Mouse (Mus musculus): ENCODE data around the gene Apopt1.

The Apopt1 gene

DNA sequence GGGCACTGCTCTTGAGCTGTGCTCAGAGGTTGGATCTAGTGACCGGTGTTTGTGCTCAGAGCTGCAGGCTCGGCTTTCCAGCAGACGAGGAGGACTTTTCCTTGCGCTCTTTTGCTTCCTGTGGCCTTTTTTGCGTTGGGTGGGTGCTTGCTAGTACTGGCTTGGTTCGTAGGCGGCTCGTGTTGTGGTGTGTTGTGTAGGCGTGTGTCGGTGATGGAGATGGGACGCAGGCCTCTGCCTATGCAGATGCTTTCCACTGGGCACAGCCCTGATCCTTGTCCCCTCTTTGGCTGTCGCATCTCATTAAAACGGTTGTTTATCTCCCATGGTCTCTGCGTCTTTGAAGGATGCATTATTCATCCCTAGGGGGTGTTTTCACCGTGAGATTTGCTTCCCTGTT, 61.8 kb downstream of the Apopt1 start:
- no peak for DNase-seq

DNA sequence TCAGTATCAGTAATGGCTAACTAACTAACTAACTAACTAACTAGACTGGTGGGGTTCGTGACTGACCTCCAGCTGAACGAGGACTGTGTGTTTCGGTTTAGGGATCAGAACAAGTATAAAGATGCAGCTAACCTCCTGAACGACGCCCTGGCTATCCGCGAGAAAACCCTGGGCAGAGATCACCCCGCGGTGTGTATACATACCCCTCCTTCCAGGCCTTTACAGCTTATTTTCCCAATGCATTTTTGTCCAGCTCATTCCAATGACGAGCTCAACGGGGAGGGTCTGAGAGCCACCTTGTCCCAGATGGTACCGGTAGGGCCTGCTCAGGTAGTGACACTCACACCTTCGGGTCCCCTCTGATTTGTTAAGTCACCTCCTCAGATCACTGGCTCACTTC, 64.9 kb downstream of the Apopt1 start:
- no peak for DNase-seq

DNA sequence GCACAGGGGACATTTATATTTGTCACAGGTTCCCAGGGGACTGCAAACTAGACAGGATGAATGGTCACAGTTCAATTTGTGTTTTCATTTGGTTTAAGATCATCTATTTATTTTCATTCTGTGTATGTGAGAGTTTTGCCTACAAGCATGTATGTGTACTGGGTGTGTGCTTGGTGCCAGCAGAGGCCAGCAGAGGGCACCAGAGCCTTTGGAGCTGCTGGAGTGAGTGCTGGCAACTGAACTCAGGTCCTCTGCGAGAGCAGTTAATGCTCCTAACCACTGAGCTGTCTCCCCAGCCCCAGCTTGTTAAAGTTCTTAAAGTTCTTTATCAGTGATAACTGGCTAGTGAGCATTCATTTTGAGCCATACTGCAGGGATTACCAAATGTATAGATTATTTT, 66.5 kb downstream of the Apopt1 start:
- DNase-seq, result no peak

DNA sequence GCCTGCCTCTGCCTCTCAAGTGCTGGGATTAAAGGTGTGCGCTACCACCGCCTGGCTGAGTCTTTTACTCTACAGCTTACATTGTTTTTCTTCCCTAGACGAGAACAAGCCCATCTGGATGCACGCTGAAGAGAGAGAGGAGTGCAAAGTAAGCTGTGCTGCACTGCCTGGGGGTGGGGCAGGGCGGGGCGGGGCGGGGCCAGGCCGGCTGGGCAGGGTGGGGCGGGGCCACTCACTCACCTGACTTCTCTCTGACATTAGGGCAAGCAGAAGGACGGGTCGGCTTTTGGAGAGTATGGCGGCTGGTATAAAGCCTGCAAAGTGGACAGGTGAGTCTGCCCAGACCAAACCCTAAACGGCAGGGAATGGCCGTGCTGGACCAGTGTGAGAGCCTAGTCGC, 72.1 kb downstream of the Apopt1 start:
- DNase-seq, result no peak

DNA sequence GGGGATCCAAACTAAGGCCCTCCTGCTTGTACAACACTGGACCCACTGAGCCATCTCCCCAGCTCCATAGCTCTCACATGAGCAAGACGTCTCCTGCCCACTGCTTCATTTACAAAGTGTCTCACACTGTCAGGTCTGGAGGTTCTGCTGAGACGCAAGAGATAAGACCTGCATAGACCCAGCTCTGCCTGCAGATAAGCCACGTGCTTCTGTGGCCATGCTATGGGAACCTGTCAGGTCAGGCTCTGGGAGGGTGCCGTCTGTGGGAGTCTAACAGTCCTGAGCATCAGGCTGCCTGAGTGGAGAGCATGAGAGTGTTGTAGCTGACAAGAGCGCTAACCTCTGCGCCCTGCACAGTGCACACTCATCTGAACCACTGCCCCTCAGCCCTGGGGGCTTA, 74.0 kb downstream of the Apopt1 start:
- DNase-seq, result no peak

DNA sequence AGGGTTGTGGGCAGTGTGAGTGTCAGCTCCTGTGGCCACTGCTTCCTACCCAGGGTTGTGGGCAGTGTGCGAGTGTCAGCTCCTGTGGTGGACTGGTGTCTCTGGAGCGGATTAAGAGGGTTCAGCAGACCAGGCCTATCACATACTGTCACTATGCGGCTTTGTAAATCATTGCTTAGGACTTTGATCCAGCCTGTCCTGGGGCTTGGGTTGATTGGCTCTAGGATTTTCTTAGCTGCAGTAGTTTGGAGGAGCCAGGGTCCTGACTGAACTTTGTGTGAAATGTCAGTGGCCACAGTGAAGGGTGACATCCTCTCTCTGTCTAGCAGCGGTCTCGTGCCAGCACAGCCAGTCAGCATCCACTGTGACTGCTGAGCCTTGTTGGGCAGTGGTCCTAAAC, 77.0 kb downstream of the Apopt1 start:
- DNase-seq, result no peak

DNA sequence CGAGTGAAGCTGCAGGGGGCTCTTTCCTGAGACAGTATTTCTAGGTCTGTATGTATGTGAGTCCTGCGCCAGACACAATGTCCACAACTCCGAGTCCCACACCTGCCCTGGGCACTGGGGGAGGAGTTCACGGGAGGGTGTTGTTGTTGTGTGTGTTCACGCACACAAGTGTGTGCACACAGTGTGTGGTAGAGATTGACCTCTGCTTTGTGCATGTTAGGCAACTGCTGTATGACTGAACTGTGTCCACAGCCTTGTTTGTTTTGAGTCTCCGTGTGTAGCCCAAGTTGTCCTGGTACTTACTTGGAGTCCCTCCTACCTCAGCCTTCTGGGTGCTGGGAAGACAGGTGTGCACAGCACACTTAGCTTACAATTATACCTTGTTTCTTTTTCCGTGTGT, 77.6 kb downstream of the Apopt1 start:
- DNase-seq, result no peak

DNA sequence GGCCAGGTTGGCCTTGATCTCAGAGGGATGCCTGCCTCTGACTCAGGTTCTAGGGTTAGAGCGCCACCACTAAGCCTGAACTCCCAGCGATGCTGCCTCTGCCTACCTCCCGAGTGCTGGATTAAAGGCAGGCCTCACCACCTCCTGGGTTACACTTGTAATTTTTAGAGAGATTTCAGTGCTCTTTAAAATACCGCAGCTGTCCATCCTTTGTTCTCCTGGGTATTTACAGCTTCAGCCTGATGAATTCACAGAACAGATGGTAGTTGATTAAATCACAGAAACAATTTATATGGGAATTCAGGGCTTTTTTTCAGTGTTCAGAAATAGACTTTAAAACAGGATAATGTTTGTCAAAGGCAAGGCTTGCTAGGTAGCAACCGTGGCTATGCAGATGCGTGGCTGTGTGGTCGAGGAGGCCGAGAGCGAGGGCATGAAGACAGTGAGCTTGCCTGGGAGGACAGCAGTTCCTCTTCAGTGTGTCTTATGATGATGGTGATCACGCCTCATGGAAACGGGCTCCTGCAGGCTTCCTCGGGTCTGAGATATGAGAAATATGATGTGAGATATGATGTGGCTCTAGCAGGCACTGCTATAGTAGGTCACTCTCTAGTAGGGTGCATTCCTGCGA, 78.5 kb downstream of the Apopt1 start:
- DNase-seq, result no peak

DNA sequence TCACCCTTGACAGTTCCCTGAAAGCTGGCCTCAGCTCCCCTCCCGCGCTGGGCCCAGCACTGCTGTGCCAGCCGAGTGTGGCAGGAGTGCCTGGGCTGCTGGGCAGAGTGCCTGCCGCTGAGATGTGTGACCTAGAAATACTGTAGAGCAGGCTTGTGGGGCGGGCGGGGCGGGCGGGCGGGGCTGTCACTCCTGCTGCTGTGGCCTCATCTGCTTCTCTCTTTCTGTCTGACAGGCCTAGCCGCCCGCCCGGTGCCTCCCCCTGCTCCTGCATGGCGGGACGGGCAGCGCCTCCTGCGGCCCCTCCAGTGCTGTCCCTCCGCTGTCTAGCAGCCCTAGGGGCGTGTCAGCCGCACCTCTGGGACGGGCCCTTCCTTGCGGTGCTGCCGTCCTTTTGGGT, 81.0 kb downstream of the Apopt1 start:
- peak; percentile 64 to 75 for DNase-seq

DNA sequence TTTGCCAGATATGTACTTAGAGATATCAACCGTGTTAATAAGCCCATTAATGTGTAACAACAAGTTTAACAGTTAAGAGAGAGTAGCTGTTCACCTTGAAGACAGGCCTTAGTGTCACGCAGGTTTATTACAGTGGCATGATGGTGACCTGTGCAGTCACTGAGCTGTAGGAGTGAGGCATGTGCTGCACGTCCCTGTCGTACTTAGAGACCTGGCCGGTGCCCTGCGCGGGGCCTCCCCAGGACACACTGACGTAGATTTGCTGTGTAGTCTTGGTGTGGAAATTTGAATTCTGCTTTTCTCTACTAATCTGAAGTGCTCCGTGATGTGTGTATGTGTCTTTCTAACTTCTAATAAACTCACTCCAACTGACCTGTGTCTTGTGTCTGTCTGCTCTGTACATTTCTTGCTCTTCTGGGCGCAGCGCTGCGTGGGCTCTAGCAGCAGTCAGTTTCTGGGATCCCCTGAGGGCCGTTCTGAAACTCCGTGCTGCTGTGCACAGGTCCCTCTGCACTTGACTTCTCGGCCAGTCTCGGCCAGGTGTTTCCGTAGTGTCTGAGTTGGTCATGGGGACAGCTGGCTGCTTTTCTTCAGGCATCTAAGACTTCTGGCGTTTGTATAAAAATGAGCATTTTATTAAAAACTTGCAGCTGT, 81.6 kb downstream of the Apopt1 start:
- DNase-seq, result peak in 1 of 2 experiments; percentile 29

DNA sequence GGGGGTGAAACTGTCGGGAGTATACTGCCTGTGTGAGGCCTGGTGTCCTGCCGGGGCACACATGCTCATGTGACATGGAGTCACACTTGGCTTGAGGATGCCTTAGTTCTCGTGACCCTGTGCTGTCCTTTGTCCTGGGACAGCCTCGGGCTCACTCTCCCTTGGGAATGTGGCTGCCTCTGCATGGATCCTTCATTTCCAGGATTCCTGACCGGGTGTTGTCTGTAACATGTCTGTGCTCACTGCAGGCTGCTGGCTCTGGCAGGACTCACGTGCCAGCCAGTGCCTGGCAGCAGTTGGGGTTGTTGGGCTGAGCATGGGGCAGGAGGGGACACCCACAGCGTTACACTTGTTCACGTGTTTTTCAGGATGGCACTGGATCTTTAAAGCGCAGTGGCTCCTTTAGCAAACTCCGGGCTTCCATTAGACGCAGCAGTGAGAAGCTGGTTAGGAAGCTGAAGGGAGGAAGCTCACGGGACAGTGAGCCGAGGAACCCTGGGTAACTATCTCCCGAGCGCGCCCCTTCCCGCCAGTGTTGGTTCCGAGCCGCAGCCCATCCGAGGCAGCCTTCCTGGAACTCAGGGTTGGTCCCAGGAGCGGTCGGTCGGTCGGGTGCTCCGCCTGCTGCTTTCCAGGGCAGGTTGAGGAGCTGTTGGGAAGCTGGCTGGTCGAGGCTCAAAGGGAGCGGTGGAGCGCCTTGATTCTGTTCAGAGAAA, 82.3 kb downstream of the Apopt1 start:
- DNase-seq, result peak; percentile 82 to 87

DNA sequence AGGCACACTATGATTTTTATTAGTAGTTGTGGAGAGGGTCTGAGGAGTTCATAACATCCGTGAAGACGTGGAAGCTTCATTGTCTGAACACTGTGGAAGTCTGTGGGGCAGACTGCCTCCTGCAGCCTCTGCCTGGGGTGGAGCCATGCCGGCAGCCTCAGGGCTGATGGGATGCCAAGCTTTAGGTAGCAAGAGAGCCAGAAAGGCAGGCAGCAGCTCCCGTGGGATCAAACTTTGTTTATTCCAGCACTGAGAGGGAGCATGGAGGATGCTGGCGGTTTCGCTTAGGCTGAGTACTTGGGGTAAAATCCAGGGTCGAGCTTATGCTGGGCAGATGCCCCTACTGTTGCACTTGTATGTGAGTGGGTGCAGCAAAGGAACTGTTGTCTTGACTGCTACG, 84.2 kb downstream of the Apopt1 start:
- no peak for DNase-seq

DNA sequence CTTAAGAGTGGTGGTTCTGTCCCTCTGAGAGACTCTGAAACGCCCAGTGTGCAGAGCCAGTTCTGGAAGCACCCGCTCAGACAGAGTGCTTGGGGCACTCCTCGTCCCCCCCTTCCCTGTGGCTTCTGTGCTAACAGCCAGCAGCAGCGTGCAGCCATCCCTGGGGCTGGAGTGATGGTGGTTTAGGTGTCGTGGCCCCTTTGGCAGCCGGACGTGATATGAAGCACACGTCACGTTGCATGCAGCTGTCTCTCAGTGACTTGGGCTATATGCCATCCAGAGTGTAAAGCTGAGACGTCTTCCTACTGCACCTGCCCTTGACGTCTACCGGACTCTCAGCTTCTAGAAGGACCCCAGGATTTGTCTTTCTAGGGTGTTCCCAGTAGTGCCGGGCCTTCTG, 85.4 kb downstream of the Apopt1 start:
- DNase-seq, result no peak

DNA sequence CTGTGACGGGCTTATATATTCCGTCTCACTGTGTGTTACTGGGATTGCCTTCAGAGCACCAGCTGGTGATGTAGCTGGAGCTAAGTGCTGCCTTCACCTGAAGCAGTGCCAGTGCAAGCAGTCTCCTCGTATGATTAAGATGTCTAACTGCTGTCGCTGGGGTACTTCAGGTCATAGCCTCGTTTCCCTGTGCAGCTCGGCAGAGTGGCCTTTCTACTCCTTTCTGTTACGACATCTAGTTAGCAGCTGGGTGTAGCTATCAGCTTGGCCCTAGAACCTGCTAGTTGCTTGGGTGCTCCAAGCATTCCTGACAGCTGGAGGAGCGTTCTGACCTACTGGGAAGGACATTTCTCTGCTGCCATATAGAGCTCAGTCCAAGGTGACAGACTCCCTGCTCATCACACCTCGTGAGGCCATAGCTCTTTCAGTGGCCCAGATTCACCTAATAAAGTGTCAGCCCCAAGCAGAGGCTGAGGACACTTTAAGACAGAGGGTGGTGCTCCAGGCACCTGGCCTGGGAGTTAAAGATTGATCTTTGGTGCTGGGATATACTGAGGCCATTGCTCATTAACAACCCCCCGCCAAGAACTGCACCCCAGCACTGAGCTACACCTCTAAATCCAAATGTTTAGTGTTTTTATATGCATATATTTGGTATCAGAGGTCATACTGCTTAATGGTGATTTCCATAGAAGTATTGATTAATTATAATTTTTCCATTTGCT, 87.6 kb downstream of the Apopt1 start:
- no peak for DNase-seq

DNA sequence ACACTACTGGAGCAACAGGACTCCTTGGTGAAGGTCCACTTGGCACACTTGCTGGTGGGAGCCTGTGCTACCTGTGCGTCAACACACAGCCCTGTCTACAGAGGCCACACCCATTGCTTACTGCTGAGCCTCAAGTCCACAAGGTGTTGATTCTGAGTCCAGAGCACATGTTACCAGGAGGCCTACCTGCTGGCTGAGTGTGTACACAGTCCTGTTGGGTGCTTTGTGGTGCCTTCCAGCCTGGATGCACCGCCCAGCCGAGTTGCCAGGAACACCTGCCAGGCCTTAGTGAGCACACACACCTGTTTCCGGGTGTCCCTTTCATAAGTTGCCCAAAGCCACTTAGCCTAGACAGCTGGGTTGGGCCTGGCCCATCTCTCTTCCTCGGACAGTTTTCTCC, 90.5 kb downstream of the Apopt1 start:
- no peak for DNase-seq
